Mouse (Mus musculus) WW6 (cell line): Measurements from ENCODE around the gene Tert.
A peak's percentile ranks its signal among the peaks of the same experiment; 100 is the strongest.

Source experiments
- DNase-seq: peaks from one replicate; pipeline ENCODE4 v3.0.0-alpha.2; 2013; ENCODE audit warnings: low read depth, low spot score

Gene Tert

GRCm38 (mm10) chr13:73675161-73675560 lies 48.5 kb downstream of the Tert start:
- no peak for DNase-seq

DNA sequence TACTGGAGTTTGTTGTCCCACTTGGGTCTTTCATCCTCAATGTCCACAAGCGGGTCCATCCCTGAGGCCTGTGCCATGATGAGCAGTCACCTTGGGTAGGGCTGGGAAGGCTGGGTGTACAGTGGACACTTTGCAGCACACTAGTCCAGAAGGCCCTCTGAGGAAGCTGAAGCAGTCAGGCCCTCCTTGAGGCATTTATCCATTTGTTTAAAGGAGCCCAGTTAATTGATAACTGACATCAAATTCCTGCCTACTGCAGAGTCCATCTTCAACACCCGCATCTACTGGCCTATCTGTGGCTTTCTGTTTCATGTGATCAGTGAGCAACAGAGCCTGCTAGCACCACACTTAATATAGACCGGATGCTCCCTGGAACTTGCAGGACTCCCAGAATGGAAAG lies 51.1 kb downstream of the Tert start, which contains the start of gene Slc6a18:
Gene Slc6a18, minus strand, starts transcription at position 171 of the 400 bp plus-strand sequence.
- DNase-seq: no peak

DNA sequence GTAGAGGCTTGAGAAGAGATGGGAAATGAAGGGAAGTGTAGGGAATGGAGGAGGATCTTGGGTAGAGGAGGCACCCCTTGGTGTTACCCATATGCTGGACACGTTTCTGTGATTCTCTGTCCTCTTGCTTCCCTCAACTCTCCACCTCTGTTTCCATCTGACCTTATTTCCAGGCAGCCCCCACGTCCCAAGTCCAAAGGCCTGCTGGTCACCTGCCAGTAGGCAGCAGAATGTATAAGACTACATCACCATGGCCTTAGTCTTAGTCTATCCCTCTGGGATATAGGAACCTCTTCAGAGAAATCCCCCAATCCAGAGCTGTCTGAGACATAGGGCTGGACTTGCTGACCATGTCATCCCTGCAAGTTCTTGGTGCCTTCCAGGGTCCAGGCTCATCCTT lies 52.6 kb downstream of the Tert start:
- DNase-seq: no peak

DNA sequence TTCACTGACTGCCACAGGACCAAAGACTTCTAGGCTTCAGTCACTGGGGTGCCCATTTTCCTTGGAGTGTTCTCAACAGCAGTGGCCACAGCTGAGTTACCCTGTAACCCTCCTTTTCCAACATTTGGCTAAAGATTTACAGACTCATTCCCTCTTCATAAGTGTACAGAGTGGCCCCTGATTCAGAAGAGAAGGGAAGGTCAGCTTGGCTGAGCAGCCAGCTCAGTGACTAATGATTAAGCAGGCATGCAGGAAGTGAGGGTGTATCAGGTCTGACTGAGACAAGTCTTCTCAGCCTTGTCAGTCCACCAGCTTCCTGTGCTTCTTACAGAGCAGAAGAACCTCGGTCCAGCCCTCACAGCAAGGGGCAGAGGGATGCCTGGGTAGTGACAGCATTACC lies 53.7 kb downstream of the Tert start:
- no peak for DNase-seq

DNA sequence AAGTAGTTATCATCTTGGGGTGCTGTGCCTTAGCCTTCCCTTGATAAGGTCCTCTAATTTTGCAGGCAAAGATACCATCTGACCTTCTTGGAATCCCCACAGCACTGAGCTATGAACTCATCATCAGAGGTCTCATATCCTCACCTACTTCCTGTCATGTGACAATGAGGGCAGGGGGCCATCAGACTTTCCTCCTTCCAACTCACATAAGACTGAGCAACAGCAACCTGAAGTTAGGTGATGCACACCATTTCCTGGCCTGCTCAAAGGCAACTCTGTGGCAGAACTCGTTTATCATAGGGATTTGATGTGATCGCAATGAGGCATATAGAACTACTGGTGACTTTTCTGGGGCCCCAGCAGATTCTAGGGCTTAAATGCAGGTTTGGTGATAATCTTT lies 55.5 kb downstream of the Tert start:
- no peak for DNase-seq

DNA sequence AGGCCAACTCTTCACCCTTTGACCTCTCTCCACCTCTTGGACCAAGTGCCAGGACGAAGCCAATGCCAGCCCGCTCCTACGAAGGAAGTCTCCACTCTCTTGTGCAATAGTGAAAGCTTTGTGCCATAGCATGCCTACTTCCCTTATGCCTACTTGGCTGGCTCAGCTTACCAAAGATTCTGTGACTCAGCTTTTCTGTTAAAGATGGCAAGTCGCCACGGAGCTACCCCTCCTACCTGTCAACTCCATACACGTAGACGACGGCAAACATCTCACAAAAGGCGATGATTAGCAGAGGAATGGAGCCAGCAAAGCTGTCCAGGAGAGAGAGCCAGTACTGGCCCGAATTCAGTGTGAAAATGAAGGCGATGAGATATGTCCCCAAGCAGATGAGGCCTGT lies 57.0 kb downstream of the Tert start:
- DNase-seq: no peak

DNA sequence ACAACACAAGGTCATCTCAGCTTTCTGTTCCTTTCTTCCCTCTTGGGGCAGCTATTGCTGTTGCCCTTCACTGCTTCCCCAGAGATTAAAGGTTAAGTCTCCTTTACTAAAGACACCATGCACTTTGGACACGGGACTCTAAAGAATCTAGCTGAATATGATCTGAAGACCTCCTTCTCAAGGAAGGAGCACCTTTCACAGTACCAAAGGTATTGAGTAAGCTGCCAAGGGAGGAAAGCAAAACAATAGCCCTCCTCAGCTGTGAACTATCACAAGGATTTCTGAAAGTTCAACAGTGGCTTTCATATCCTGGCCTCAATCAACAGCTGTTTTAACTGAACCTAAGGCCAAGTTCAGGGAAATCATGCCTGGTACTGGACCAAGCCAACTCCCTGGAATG lies 57.7 kb downstream of the Tert start:
- DNase-seq: no peak

DNA sequence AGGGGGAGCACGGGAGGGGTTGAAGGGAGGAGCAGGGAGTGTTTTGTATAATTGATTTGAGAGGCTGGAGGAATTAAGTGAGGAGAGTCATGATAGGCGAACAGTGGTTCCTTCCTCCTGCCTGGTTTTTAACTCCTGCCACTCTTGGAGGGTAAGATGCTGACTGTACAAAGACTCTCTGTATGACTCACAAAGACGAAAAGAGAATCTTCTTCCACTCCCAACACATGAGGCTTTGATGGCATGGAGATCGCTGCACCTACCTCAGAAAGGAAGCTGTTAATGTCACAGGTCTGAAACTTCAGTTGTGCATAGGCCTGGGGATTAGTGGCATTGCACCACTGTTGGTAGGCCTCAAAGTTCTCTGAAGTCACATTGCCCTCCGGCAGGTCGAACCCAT lies 58.8 kb downstream of the Tert start:
- DNase-seq: no peak

DNA sequence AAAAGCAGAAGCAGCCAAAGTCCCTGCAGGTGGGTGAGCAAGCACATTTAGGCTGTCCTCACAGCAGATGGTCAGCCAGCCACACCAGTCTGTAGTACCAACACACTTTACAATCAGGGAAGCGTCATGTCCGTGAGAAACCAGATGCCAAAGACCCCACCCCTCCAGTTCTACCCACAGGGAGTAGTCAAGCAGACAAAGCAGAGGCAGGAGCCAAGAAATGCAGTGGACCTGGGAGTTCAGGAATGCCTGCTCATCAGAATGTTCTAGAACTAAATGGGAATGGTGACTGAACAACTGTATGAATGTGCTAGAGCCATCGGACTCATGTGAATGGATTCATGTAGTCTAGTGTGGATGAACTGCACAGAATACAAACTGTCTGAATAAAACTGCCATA lies 60.9 kb downstream of the Tert start:
- DNase-seq: no peak

DNA sequence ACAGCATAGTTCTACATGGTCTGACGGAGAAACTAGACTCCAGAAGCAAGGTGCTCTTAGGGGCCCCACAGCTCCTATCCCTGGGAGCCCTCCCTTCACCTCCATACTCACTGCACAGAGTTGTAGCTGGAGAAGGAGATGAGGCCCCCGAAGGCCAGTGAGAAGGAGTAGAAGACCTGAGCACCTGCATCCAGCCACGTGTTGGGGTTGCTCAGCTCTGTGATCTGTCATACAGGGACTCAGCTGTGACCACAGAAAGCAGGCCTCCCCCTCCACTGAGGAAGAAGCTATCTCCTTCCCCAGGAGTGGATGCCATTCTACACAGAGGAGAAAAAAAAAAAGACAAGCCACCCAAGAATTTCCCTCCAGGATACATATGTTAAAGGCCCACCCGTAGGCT lies 62.2 kb downstream of the Tert start:
- no peak for DNase-seq

GRCm38 (mm10) chr13:73692249-73692868 lies 65.6 kb downstream of the Tert start:
- peak; percentile 65 for DNase-seq

- no peak for DNase-seq
These were observed 66.6 kb downstream of the Tert start for GRCm38 (mm10) chr13:73693333-73693732.

DNA sequence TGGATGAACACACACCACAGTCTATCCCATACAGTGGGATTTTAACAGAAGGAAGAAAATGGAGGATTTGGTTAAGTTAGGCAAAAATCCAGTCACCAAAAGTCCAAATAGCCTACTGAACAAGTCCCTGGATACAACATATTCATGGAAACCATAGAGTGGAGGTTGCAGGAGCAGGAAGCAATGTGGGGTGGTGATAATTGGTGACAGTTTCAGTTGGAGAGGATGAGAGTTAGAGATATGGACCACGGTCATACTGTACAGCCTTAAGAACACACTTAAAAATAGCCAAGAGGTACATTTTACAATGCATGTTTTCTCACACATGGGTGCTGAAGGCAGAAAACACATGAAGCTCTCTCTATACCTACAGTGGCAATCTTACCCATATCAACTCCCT lies 68.3 kb downstream of the Tert start:
- no peak for DNase-seq

- DNase-seq: no peak
These were observed 69.8 kb downstream of the Tert start for GRCm38 (mm10) chr13:73696529-73696928.
